Mouse (Mus musculus): ENCODE measurements around the gene Pkd2. TPM values are rescaled to one million over a fixed set of nuclear protein-coding genes. Genes with fewer than 3 reads are reported as not detected.

Pkd2 gene
- 0.41 TPM for polyA plus RNA-seq (2017; shearing (Covaris generic))

GRCm38 (mm10) chr5:104458832-104459705 is at the start of gene Pkd2:
Gene Pkd2 (plus strand): TSS chr5:104459450.

GRCm38 (mm10) chr5:104434835-104435301 is 24.4 kb upstream of the Pkd2 start, which contains the start of gene Spp1:
Gene Spp1 (plus strand): TSS chr5:104435118.

GRCm38 (mm10) chr5:104508195-104508891 is 49.1 kb downstream of the Pkd2 start, which contains the start of gene BC005561:
Gene BC005561 (plus strand): TSS chr5:104508352.

Other genes starting within 250 kb of the Pkd2 start
- gene Ibsp, start 160.3 kb upstream of the Pkd2 start, polyA plus RNA-seq (2017; shearing (Covaris generic)) = not detected
- gene Mepe, start 134.1 kb upstream of the Pkd2 start, polyA plus RNA-seq (2017; shearing (Covaris generic)) = not detected
- gene Spp1, start 24.3 kb upstream of the Pkd2 start, polyA plus RNA-seq (2017; shearing (Covaris generic)) = not detected
- gene BC005561, start 48.9 kb downstream of the Pkd2 start, polyA plus RNA-seq (2017; shearing (Covaris generic)) = 18.2 TPM